Mouse (Mus musculus) retina, postnatal 1 day (tissue): ENCODE results near the gene Mageb18.
"Not testable (repeated sequence)": the region's sequence is repeated elsewhere in the genome, so short reads cannot be mapped to it uniquely, and the experiment has no call there.

Experiments
- DNase-seq: peaks from one replicate; pipeline ENCODE4 v3.0.0-alpha.2; 2012

Gene Mageb18

DNA sequence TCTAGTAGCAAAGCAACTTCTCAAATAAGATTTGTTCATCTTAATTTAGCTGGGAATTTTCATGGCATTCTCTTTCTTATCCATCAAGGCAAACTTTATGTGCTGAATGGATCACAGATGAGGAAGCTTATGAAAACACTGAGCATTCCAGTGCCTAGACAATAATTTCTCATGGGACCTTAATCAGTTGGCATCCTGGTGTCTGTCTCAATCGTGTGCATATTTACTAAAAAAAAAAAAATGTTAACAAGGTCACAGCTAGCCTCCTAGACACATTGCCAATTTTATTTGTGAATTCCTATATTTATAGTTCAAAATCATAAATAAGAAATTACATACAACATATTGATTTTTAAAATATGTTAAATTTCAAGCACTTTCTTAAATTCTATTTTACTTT is at the start of gene Mageb18:
Mageb18 (minus strand) TSS at position 101 of the 400 bp plus-strand sequence.
- no peak for DNase-seq

DNA sequence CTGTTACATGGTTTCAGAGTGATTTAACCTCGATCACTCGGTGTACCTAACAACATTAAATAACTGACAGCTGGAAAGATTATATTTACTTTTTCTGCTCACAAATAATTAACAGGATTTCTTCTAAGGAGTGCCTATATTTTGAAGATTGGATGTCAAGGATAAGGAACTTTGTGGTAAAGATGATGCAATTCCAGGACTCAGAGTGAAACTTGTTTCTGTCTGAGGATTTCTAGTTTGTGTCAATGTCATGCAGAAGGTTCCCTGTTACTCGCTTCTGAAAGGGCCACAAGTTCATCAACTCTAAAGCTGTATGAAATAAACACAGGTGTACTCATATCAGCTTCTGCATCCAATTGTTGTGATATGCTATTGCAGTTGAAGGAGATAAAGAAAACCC is 13.4 kb upstream of the Mageb18 start:
- DNase-seq, result no peak

DNA sequence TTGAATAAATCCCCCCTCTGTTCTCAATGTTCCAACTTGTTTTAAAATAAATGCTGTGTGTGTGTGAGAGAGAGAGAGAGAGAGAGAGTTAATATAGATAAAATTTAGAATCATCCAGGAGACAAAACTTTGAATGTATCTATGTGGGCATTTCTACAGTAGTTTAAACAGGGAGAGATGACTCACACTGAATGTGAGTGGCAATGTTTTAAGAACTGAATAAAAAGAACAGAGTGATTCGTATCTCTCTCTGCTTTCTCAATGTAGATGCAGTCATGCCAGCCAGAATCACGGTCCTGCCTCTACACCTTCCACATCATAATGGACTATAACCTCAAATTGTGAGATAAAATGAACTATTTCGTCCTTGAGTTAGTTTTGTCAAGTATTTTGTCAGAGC is 11.1 kb upstream of the Mageb18 start:
- no peak for DNase-seq

DNA sequence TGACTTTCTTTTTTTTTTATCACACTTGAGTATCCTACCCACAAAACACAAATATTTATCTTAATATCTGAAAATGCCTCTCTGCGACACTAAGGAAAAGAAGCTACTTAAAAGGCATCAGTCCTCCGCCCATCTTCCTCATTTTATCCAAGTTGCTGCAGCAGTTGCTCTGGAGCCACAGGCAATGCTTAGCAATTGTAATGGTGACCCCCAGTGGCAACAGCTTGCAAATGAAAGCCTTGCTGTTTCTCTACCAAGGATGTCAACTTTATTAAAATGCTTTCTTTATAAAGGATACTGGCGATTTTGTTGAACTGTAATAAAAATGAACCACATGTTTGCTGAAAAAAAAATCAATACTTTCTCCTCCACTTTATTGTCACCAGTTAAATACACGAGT is 2.0 kb downstream of the Mageb18 start:
- DNase-seq, result peak; percentile 9

GRCm38 (mm10) chrX:92527826-92528225 is 71.5 kb downstream of the Mageb18 start:
- no peak for DNase-seq

DNA sequence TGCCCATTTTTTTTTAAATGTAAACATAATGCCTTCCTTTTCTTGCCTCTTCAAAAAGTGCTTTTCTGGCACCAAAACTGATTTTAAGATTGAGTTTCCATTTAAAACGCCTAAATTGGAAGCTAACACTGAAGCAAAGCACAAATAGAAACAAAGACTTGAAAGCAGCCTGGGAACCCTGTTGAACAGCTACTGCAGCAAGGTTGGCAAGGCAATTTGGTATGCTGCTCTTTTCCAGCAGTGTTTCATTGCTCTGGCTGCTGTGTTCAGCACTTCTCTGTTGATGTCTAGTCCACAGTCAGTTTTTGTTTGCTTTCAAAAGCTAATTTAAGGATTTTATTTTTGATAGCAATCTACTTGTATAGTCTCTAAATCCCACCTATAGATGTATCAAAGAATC is 101.1 kb downstream of the Mageb18 start:
- no peak for DNase-seq

- DNase-seq, result not testable (repeated sequence)
Observed at GRCm38 (mm10) chrX:92489649-92490048, 109.7 kb downstream of the Mageb18 start, which contains the start of gene Gm5941. Gene Gm5941, plus strand, starts transcription at chrX:92489949.

DNA sequence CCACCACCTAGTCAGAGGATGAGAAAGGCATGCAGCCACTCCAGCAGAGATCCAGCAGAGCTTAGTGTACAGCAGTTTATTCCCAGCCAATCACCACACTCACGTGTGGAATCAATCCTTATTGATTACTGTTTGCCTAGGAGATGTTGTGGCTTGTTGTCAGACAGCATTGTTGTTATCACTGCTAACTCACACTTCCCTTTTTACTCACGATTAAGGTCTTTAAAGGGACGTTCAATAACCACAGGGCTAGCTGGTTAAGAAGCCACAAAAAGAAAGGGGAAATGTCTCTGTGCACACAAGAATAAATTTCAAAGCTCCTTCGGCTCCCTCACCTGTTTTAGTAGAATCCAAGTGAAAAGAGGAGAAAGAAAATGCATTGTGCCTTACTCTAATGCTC is 134.6 kb downstream of the Mageb18 start:
- DNase-seq, result no peak

- DNase-seq, result peak; percentile 2
Observed at GRCm38 (mm10) chrX:92460496-92460895, 138.9 kb downstream of the Mageb18 start.

DNA sequence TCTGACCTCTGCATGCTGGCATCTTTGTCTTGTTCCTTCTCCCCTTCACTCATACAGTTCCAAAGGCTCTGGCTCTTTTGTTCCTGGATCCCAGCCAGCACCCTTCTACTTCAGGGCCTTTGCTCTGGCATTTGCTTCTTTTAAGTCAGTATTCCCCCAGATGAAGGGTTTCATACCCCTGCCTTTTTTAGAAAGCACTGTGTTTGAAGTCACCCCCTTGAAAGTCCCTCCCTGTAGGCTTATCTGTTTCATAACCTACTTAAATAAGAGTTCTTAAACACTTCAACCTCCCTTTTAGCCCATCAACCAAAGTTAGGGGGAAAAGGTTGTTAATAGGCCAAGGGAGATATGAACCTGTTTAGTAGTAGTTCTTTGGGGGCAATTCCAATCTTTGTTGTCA is 212.0 kb downstream of the Mageb18 start:
- DNase-seq, result no peak

GRCm38 (mm10) chrX:92342924-92343323 is 256.4 kb downstream of the Mageb18 start:
- peak; percentile 36 for DNase-seq

- no peak for DNase-seq
Observed at GRCm38 (mm10) chrX:92340906-92341305, 258.5 kb downstream of the Mageb18 start.

DNA sequence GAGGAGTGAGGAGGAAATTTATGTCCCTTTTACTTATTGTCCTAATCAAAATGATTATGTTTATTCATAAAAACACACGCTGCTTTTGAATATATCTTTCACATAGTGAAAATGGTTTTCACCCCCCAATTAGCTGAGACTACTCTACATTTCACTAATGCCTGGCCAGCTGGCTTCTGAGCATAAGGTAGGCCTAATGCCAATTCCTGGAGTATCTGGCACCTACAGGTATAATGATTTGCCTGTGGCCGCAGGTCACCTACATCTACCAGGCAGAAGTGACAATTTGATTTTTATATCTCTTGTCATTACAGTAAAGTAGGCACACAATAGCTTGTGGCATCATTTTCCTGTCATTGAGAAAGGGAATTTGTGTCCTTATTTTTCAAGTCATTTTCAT is 259.8 kb downstream of the Mageb18 start:
- no peak for DNase-seq

GRCm38 (mm10) chrX:92333459-92333858 is 265.9 kb downstream of the Mageb18 start:
- no peak for DNase-seq

GRCm38 (mm10) chrX:92323599-92323998 is 275.8 kb downstream of the Mageb18 start:
- peak; percentile 1 for DNase-seq

GRCm38 (mm10) chrX:92280619-92281018 is 318.8 kb downstream of the Mageb18 start:
- DNase-seq, result peak; percentile 0
